ENCODE assay signal across 8 mouse cellular contexts in genomic region chr12:102704457-102705198, GRCm38 (mm10). TPM values are rescaled to one million over a fixed set of nuclear protein-coding genes. Genes with fewer than 3 reads are reported as not detected.
DNase-seq lines count a peak whose midpoint lies in the region; ATAC-seq and TF ChIP-seq lines count a peak whose summit lies in the region.

TSS of gene Itpk1 (minus strand) at chr12:102704930.

- H3K4me1 ChIP-seq in CH12.LX (ENCODE audit: control insufficient read depth in 1 of 2, insufficient read depth in 2 of 2): peaks cover 11 to 40% of the 10 kb centered on the region in 2 experiments
- H3K4me1 ChIP-seq in embryonic facial prominence, embryonic 12.5 days: peaks cover 30% of the 10 kb centered on the region
- peaks cover 16% of the 10 kb centered on the region for H3K4me1 ChIP-seq in heart, postnatal 0 days (ENCODE audit: control insufficient read depth, insufficient read depth)
- peaks cover 7% of the 10 kb centered on the region for H3K4me1 ChIP-seq in lung, embryonic 14.5 days (ENCODE audit: insufficient read depth)

- TF ChIP-seq EP300 in CH12.LX (IDR thresholded peaks at IDR 0.05; ENCODE audit: low read length): no peak
- no peak for TF ChIP-seq EP300 in heart, postnatal 0 days (IDR thresholded peaks at IDR 0.05; ENCODE audit: low read depth)

- no peak for TF ChIP-seq RAD21 in CH12.LX (IDR thresholded peaks at IDR 0.05; ENCODE audit: low read depth, low read length)

- peaks cover 1% of the 10 kb centered on the region for H3K27me3 ChIP-seq in CH12.LX (replicated peaks)
- H3K27me3 ChIP-seq in embryonic facial prominence, embryonic 12.5 days: no peaks in the 10 kb centered on the region
- 0 out of 2 replicates have a peak, but pooled peaks cover 8% of the 10 kb centered on the region for H3K27me3 ChIP-seq in heart, postnatal 0 days (ENCODE audit: control insufficient read depth, insufficient read depth, low read length)
- H3K27me3 ChIP-seq in lung, embryonic 14.5 days (ENCODE audit: insufficient read depth, low read length): no peaks in the 10 kb centered on the region

- peaks cover 0 to 10% of the 10 kb centered on the region in 2 experiments for H3K36me3 ChIP-seq in CH12.LX (replicated peaks in 1 of 2; ENCODE audit: control insufficient read depth in 1 of 2, insufficient read depth in 1 of 2, low read length in 1 of 2)
- no peaks in the 10 kb centered on the region for H3K36me3 ChIP-seq in embryonic facial prominence, embryonic 12.5 days
- no peaks in the 10 kb centered on the region for H3K36me3 ChIP-seq in heart, postnatal 0 days (replicated peaks; ENCODE audit: control insufficient read depth, insufficient read depth, low read length)
- no peaks in the 10 kb centered on the region for H3K36me3 ChIP-seq in lung, embryonic 14.5 days (ENCODE audit: insufficient read depth)

- peak within 1 kb of the TSS; percentile 86 for H3K4me2 ChIP-seq in CH12.LX (ENCODE audit: insufficient read depth, low read depth, poor library complexity, severe bottlenecking)
- peak within 1 kb of the TSS; percentile 92 for H3K4me2 ChIP-seq in embryonic facial prominence, embryonic 12.5 days (replicated peaks)
- H3K4me2 ChIP-seq in heart, postnatal 0 days (ENCODE audit: low read depth, low read length): peak within 1 kb of the TSS; percentile 98
- peak within 1 kb of the TSS; percentile 95 for H3K4me2 ChIP-seq in lung, embryonic 14.5 days

- WGBS in embryonic facial prominence, embryonic 12.5 days: under 1% methylated on average over 74 of the region's 105 CpGs
- WGBS in heart, postnatal 0 days: under 1% methylated on average over 68 of the region's 105 CpGs
- WGBS in lung, embryonic 14.5 days: under 1% methylated on average over 74 of the region's 105 CpGs

- in situ Hi-C loops in CH12.LX (cut with MboI; ENCODE audit: low pct_ligation_motif_present, low pct_unique_long_range_greater_than_20kb, low sequenced_read_pairs): loop anchor here (5.0 kb wide), 2 partner anchors 127 to 177 kb away; no protein-coding TSS in a partner anchor

- dilution Hi-C loops in CH12.LX (cut with MboI; ENCODE audit: extremely low pct_ligation_motif_present, extremely low pct_unique_long_range_greater_than_20kb, low sequenced_read_pairs): no loop called here

- TF ChIP-seq POLR2A in CH12.LX (IDR thresholded peaks at IDR 0.05; ENCODE audit: low read depth, low read length): peak; percentile 52; the same call in 1 of the 2 replicates

- TF ChIP-seq CTCF in CH12.LX (conservative IDR thresholded peaks at IDR 0.05 in 1 of 2, IDR thresholded peaks at IDR 0.05 in 1 of 2; ENCODE audit: low read depth in 2 of 2, low read length in 2 of 2): no peak
- TF ChIP-seq CTCF in heart, postnatal 0 days (IDR thresholded peaks at IDR 0.05; ENCODE audit: low read depth): no peak
- TF ChIP-seq CTCF in lung, embryonic 14.5 days (IDR thresholded peaks at IDR 0.05; ENCODE audit: low read depth): no peak

- H3K9ac ChIP-seq in CH12.LX (ENCODE audit: insufficient read depth, low read depth): peak within 1 kb of the TSS; percentile 75
- peak within 1 kb of the TSS; percentile 76 for H3K9ac ChIP-seq in embryonic facial prominence, embryonic 12.5 days
- peak within 1 kb of the TSS; percentile 91 for H3K9ac ChIP-seq in heart, postnatal 0 days (replicated peaks; ENCODE audit: low read depth, low read length)
- peak within 1 kb of the TSS; percentile 75 for H3K9ac ChIP-seq in lung, embryonic 14.5 days

- peak within 1 kb of the TSS; percentile 20 for H3K27ac ChIP-seq in CH12.LX (ENCODE audit: insufficient read depth, low read depth)
- H3K27ac ChIP-seq in embryonic facial prominence, embryonic 12.5 days: peak within 1 kb of the TSS; percentile 83
- H3K27ac ChIP-seq in heart, postnatal 0 days (ENCODE audit: low read depth): peak within 1 kb of the TSS; percentile 90
- peak within 1 kb of the TSS; percentile 82 for H3K27ac ChIP-seq in lung, embryonic 14.5 days (ENCODE audit: low read depth)

- ATAC-seq in embryonic facial prominence, embryonic 12.5 days (ENCODE audit: insufficient number of reproducible peaks, insufficient read depth, low FRiP score, low TSS enrichment): peak; percentile 76
- ATAC-seq in heart, postnatal 0 days (ENCODE audit: insufficient read depth, low read depth): peak; percentile 91
- ATAC-seq in lung, embryonic 14.5 days (ENCODE audit: insufficient read depth): peak; percentile 91
- no peak; the same call in 1 of the 2 replicates for ATAC-seq in neutrophil, adult 5-6 weeks (ENCODE audit: extremely low read depth, insufficient number of reproducible peaks, low FRiP score, poor library complexity, severe bottlenecking)

- H3K4me3 ChIP-seq in CH12.LX (replicated peaks in 1 of 3; ENCODE audit: low read depth in 2 of 3, low read length in 2 of 3, poor library complexity in 1 of 3): peak within 1 kb of the TSS; percentile 72 to 83 (median 80)
- H3K4me3 ChIP-seq in embryonic facial prominence, embryonic 12.5 days: peak within 1 kb of the TSS; percentile 74
- H3K4me3 ChIP-seq in heart, postnatal 0 days (ENCODE audit: low read depth, low read length): peak within 1 kb of the TSS; percentile 85
- peak within 1 kb of the TSS; percentile 74 for H3K4me3 ChIP-seq in lung, embryonic 14.5 days (ENCODE audit: low read depth, low read length)

- H3K79me2 ChIP-seq in CH12.LX (replicated peaks; ENCODE audit: control insufficient read depth, extremely low read depth, insufficient read depth, poor library complexity, severe bottlenecking): peaks cover 18% of the 10 kb centered on the region

- no peak for DNase-seq in CH12.LX (ENCODE audit: extremely low read depth)
- DNase-seq in adrenal gland, postnatal 36 days: peak; percentile 70 to 84
- peak; percentile 28 for DNase-seq in heart, postnatal 0 days (ENCODE audit: low spot score)
- peak; percentile 50 to 51 for DNase-seq in layer of hippocampus, adult 18-20 months (ENCODE audit: low spot score in 2 of 2)
- peak; percentile 75 for DNase-seq in lung, embryonic 14.5 days
- peak; percentile 66 for DNase-seq in thymus, postnatal 25 days

- H3K9me3 ChIP-seq in CH12.LX (replicated peaks; ENCODE audit: low read length): no peaks in the 10 kb centered on the region
- H3K9me3 ChIP-seq in embryonic facial prominence, embryonic 12.5 days: no peaks in the 10 kb centered on the region
- no peaks in the 10 kb centered on the region for H3K9me3 ChIP-seq in heart, postnatal 0 days (replicated peaks; ENCODE audit: control insufficient read depth, low read length)
- H3K9me3 ChIP-seq in lung, embryonic 14.5 days (ENCODE audit: low read depth, low read length): no peaks in the 10 kb centered on the region

TF ChIP-seq in CH12.LX, 34 proteins besides CTCF, POLR2A, EP300 and RAD21:
- TF ChIP-seq NRF1 (IDR thresholded peaks at IDR 0.05; ENCODE audit: low read depth, low read length) (peak; percentile 40; the same call in 1 of the 2 replicates), PAX5 (IDR thresholded peaks at IDR 0.05; ENCODE audit: low read length) (no peak), CHD2 (IDR thresholded peaks at IDR 0.05; ENCODE audit: low read length) (no peak), UBTF (IDR thresholded peaks at IDR 0.05; ENCODE audit: low read depth, low read length) (0 out of 2 replicates have a peak, but pooled peaks have one; percentile 45), NELFE (IDR thresholded peaks at IDR 0.05; ENCODE audit: low read depth, low read length) (peak; percentile 36)
TF ChIP-seq in CH12.LX: peak in this region for 3.

RNA-seq across cellular contexts. Expression of gene Itpk1, which starts in this region (rescaled TPM):
- total RNA-seq in CH12.LX (2012; rRNA removed): 16.0 and 19.2 TPM in 2 replicates
- total RNA-seq in CH12.LX (2014; rRNA removed): 12.8 and 14.0 TPM in 2 replicates
- polyA plus RNA-seq in CH12.LX (2012; ENCODE audit: insufficient read length, low read depth): 24.3 and 25.1 TPM in 2 replicates
- 100 to 1,000 TPM in 1 of 2 experiments, 10 to 100 TPM in 1; 45.7 to 114 TPM for total RNA-seq in adrenal gland, postnatal 36 days (2021)
- 12.0 and 15.0 TPM in 2 replicates for polyA plus RNA-seq in embryonic facial prominence, embryonic 12.5 days (2016; fragmentation: Nextera tagmentation; extraction: Ambion mirVana)
- total RNA-seq in heart, postnatal 0 days (2014; rRNA removed; ENCODE audit: low replicate concordance): 6.5 and 9.4 TPM in 2 replicates
- polyA plus RNA-seq in heart, postnatal 0 days (2015; fragmentation: Nextera tagmentation; extraction: Ambion mirVana): 2.6 and 3.1 TPM in 2 replicates
- 10 to 100 TPM; 69.2 to 70.5 TPM for total RNA-seq in layer of hippocampus, adult 18-20 months (2021)
- 7.2 and 8.4 TPM in 2 replicates for polyA plus RNA-seq in lung, embryonic 14.5 days (2014; fragmentation: Nextera tagmentation; extraction: Ambion mirVana)
- 14.0 and 18.7 TPM in 2 replicates for total RNA-seq in neutrophil, adult 5-6 weeks (2017)

Comparison
In these comparisons a context has a peak if more than half of its experiments do, and no peak if none do; other contexts are left out.
1. H3K27ac ChIP-seq: peak in every context shown above with its lines; median percentile 90 in heart, postnatal 0 days; 83 in embryonic facial prominence, embryonic 12.5 days; 82 in lung, embryonic 14.5 days; 20 in CH12.LX.